Mouse (Mus musculus): Measurements from ENCODE around the gene Gm13043.
"Not testable (repeated sequence)": the region's sequence is repeated elsewhere in the genome, so short reads cannot be mapped to it uniquely, and the experiment has no call there.

Gene Gm13043

DNA sequence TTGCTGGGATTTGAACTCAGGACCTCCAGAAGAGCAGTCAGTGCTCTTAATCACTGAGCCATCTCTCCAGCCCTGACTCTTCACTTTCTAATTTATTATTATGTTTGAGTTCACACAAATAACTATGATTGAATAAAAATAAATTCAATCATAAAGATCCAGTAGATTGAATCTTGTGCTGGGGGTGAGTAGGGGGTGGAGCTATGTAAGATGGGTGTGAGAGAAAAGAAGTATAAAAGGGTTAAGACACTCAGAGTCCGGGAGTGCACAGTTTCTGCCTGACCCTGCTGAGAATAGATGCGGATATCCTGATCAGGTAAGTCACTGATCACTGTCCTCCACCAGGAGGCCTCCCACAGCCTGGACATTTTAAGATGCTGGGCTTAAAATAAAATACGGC, at the start of gene Gm13043:
TSS of gene Gm13043 (plus strand) at position 301 of the 400 bp plus-strand sequence.
- DNase-seq (ENCODE audit: low read depth, low spot score) = no peak

DNA sequence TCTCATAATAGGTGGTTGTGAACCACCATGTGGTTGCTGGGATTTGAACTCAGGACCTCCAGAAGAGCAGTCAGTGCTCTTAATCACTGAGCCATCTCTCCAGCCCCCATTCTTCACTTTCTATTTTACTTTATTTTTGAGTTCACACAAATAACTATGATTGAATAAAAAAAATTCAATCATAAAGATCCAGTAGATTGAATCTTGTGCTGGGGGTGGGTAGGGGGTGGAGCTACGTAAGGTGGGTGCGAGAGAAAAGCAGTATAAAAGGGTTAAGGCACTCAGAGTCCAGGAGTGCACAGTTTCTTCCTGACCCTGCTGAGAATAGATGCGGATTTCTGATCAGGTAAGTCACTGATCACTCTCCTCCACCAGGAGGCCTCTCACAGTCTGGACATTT, 24.5 kb downstream of the Gm13043 start, which contains the start of gene Gm13040:
TSS of gene Gm13040 (plus strand) at position 301 of the 400 bp plus-strand sequence.
- not testable (repeated sequence) for DNase-seq (ENCODE audit: low read depth, low spot score)

DNA sequence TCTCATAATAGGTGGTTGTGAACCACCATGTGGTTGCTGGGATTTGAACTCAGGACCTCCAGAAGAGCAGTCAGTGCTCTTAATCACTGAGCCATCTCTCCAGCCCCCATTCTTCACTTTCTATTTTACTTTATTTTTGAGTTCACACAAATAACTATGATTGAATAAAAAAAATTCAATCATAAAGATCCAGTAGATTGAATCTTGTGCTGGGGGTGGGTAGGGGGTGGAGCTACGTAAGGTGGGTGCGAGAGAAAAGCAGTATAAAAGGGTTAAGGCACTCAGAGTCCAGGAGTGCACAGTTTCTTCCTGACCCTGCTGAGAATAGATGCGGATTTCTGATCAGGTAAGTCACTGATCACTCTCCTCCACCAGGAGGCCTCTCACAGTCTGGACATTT, 40.3 kb downstream of the Gm13043 start, which contains the start of the genes BC080695 and Gm13057:
TSS of gene BC080695 (plus strand) at position 301 of the 400 bp plus-strand sequence.
TSS of gene Gm13057 (plus strand) at position 310 of the 400 bp plus-strand sequence.
- DNase-seq (ENCODE audit: low read depth, low spot score) = not testable (repeated sequence)

Data from mesoderm, embryonic 11.5 days (tissue).